Mouse (Mus musculus) liver, embryonic 13.5 days (tissue): Measurements from ENCODE around the gene Ldlr. TPM values are rescaled to one million over a fixed set of nuclear protein-coding genes. Genes with fewer than 3 reads are reported as not detected.

Source experiments
- ATAC-seq: fragments of 200-750 bp; cut with Nextera tagmentation; 2 replicates; pipeline ENCODE4 v1.8.0; 2017; ENCODE audit warnings: low read depth, mild to moderate bottlenecking, moderate number of reproducible peaks, moderate library complexity
- DNase-seq: peaks from one replicate; pipeline ENCODE4 v3.0.0; 2022
- H3K27ac ChIP-seq: fragments of 300-500 bp; sonication (generic); 2 replicates; pipeline ENCODE4 v1.5.1; 2015; ENCODE audit warnings: moderate library complexity, mild to moderate bottlenecking, inconsistent platforms
- H3K27me3 ChIP-seq: fragments of 300-500 bp; sonication (generic); 2 replicates; pipeline ENCODE4 v1.6.1; 2015; ENCODE audit warnings: mild to moderate bottlenecking, inconsistent platforms
- H3K36me3 ChIP-seq: fragments of 300-500 bp; sonication (generic); 2 replicates; pipeline ENCODE4 v1.6.1; 2015; ENCODE audit warnings: mild to moderate bottlenecking, inconsistent platforms
- H3K4me1 ChIP-seq: fragments of 300-500 bp; sonication (generic); replicated peaks from 2 replicates; pipeline ENCODE4 v1.6.1; 2015; ENCODE audit warnings: inconsistent platforms
- H3K4me2 ChIP-seq: fragments of 300-500 bp; sonication (generic); 2 replicates; pipeline ENCODE4 v1.6.1; 2015; ENCODE audit warnings: inconsistent platforms, mild to moderate bottlenecking, moderate library complexity
- H3K4me3 ChIP-seq: fragments of 300-500 bp; sonication (generic); replicated peaks from 2 replicates; pipeline ENCODE4 v1.5.1; 2015; ENCODE audit warnings: mild to moderate bottlenecking, inconsistent platforms
- H3K9ac ChIP-seq: fragments of 300-500 bp; sonication (generic); 2 replicates; pipeline ENCODE4 v1.6.1; 2015; ENCODE audit warnings: mild to moderate bottlenecking, inconsistent platforms
- H3K9me3 ChIP-seq: fragments of 300-500 bp; sonication (generic); replicated peaks from 2 replicates; pipeline ENCODE4 v1.6.1; 2016; ENCODE audit warnings: inconsistent platforms
- WGBS: fragments of 180-500 bp; shearing (Covaris S2); methylation state at CpG from one replicate; pipeline ENCODE4 v1.1.7; 2015; ENCODE audit not compliant: insufficient replicate concordance; 5-methylcytosine and 5-hydroxymethylcytosine counted together
- polyA plus RNA-seq: library from polyadenylated mRNA; unstranded; fragments of >200 nt; fragmentation: Nextera tagmentation; extraction: Ambion mirVana; gene quantifications from 2 replicates; pipeline ENCODE4 v1.2.1, GENCODE M21; 2015

Ldlr gene
- polyA plus RNA-seq, 1 experiment from 2014 or later, result 18.6 TPM

DNA sequence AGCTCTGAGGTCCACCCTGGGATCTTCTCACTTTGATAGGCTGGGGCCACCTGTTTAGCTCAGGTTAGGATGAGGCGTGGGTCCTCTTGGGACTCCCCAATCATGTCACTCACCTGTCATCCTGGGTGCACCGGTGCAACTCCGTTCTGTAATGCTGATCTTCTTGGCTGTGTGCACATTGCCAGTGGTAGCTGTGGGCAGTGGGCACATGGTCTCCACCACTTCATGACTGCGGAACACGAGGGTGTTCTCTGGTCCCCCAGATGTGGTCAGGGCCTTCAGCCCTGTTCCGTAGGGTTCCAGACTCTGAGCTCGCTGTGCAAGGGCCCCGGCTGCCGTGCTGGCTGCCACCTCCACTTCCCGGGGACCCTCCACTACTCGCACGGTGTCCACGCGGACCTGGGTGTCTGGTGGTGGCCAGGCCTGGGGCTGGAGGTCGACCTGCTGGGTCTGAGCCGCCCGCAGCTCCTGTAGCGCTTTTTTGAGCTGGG lies 71.1 kb downstream of the Ldlr start:
- no peak overlapping the region for H3K27ac ChIP-seq
- WGBS, result 82% methylated on average over 18 of the region's 18 CpGs
- ATAC-seq, result no peak
- no peak overlapping the region for H3K4me3 ChIP-seq
- DNase-seq, result no peak
- H3K9ac ChIP-seq, result no peak overlapping the region
- H3K4me2 ChIP-seq, result no peak overlapping the region
- peaks cover 33% of the 10 kb centered on the region for H3K36me3 ChIP-seq
- H3K27me3 ChIP-seq, result peaks cover 13% of the 10 kb centered on the region; the same call in 1 of the 2 replicates
- no peaks in the 10 kb centered on the region for H3K9me3 ChIP-seq
- H3K4me1 ChIP-seq, result peaks cover 39% of the 10 kb centered on the region

DNA sequence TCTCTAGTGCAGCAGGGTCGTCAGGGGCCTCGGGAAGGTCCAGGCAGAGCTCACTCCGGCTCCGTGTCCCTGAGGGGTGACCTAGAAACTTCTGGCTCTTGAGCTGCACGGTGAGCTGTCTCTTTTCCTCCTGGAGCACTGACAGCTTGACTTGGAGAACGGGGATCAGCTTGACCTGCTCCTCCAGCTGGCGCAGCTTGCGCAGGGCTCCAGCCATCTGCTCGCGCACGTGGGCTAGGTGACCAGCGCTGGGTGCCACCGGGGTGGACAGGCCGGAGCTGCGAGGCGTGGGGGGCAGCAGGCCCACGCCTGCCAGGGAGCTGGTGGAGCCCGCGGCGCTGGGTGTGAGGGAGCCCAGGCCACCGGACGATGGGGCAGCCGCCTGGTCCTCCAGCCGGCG lies 71.6 kb downstream of the Ldlr start:
- ATAC-seq (no peak), DNase-seq (no peak)
- H3K4me1 ChIP-seq, result peaks cover 43% of the 10 kb centered on the region
- H3K4me2 ChIP-seq, result no peak overlapping the region
- WGBS, result 87% methylated on average over 25 of the region's 25 CpGs
- no peak overlapping the region for H3K27ac ChIP-seq
- H3K9ac ChIP-seq, result no peak overlapping the region
- no peaks in the 10 kb centered on the region for H3K9me3 ChIP-seq
- no peak overlapping the region for H3K4me3 ChIP-seq
- peaks cover 33% of the 10 kb centered on the region for H3K36me3 ChIP-seq
- H3K27me3 ChIP-seq, result peaks cover 13% of the 10 kb centered on the region; the same call in 1 of the 2 replicates

DNA sequence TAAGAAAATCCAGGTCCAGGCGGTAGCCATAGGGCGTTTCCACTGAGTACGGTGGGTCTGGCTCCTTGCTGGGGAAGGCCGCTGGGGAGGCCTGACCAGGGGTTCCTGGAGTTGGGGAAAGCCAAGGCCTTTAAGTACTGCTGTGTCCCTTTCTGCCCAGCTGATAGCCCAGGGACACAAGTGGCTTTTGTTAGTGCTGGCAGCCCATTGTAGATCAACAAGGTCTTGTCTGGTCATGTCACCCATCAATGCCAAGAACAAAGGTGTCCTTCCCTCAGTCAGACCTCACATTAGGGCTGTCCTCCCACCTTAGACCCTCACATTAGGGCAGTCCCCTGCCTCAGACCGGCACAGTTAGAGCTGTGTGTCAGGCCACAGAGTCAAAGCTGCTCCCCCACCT lies 72.3 kb downstream of the Ldlr start:
- ATAC-seq (no peak), DNase-seq (no peak)
- Histone ChIP-seq H3K4me1 (peaks cover 43% of the 10 kb centered on the region), H3K27ac (no peak overlapping the region), H3K9ac (no peak overlapping the region), H3K4me3 (no peak overlapping the region), H3K9me3 (no peaks in the 10 kb centered on the region), H3K36me3 (peaks cover 33% of the 10 kb centered on the region), H3K27me3 (peaks cover 13% of the 10 kb centered on the region; the same call in 1 of the 2 replicates), H3K4me2 (no peak overlapping the region)
- 79% methylated on average over 5 of the region's 5 CpGs for WGBS

GRCm38 (mm10) chr9:21796259-21796658 lies 73.0 kb downstream of the Ldlr start:
- Histone ChIP-seq H3K4me1 (peaks cover 43% of the 10 kb centered on the region), H3K4me3 (no peak overlapping the region; the same call in 1 of the 2 replicates), H3K36me3 (peaks cover 33% of the 10 kb centered on the region), H3K9me3 (no peaks in the 10 kb centered on the region), H3K27me3 (peaks cover 13% of the 10 kb centered on the region; the same call in 1 of the 2 replicates), H3K9ac (no peak overlapping the region), H3K4me2 (peak overlapping the region; percentile 77), H3K27ac (peak overlapping the region; percentile 12; the same call in 1 of the 2 replicates)
- DNase-seq, result no peak
- 37% methylated on average over 3 of the region's 3 CpGs for WGBS
- no peak for ATAC-seq

GRCm38 (mm10) chr9:21796919-21797318 lies 73.6 kb downstream of the Ldlr start:
- H3K36me3 ChIP-seq, result peaks cover 33% of the 10 kb centered on the region

DNA sequence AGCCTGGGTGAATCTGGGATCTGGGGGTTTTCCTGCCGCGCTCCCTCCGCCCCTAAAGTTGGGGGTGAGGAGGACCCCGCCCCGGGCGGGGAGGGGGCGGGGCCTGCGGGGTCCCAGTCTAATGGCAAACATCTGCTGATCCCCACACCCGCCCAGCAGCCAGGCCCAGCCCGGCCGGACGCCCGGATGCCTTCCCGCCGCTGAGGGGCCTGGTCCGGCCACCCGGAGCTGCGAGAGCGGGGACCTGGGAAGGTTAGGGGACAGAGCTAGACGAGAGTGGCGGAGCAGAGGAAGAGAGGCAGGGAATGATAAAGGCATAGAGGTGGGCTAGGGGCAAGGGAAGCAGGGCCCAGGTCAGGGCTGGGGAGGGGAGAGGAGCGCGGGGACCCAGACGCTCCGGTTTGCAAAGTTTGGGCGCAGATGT lies 74.7 kb downstream of the Ldlr start:
- ATAC-seq, result peak; percentile 37
- Histone ChIP-seq H3K9ac (peak overlapping the region; percentile 65), H3K27me3 (peaks cover 13% of the 10 kb centered on the region; the same call in 1 of the 2 replicates), H3K36me3 (peaks cover 26% of the 10 kb centered on the region), H3K4me3 (peak overlapping the region; percentile 67), H3K9me3 (no peaks in the 10 kb centered on the region), H3K4me1 (peaks cover 38% of the 10 kb centered on the region), H3K4me2 (peak overlapping the region; percentile 77), H3K27ac (peak overlapping the region; percentile 60; the same call in 1 of the 2 replicates)
- under 1% methylated on average over 26 of the region's 26 CpGs for WGBS
- peak; percentile 30 for DNase-seq

More at GRCm38 (mm10) chr9:21796919-21797318, 73.6 kb downstream of the Ldlr start:
- peak overlapping the region; percentile 77 for H3K4me2 ChIP-seq
- DNase-seq, result no peak
- H3K9me3 ChIP-seq, result no peaks in the 10 kb centered on the region
- 59% methylated on average over 3 of the region's 3 CpGs for WGBS
- peaks cover 43% of the 10 kb centered on the region for H3K4me1 ChIP-seq
- peaks cover 13% of the 10 kb centered on the region; the same call in 1 of the 2 replicates for H3K27me3 ChIP-seq
- H3K27ac ChIP-seq, result peak overlapping the region; percentile 12; the same call in 1 of the 2 replicates
- H3K9ac ChIP-seq, result 0 out of 2 replicates have a peak overlapping the region, but pooled peaks have one; percentile 65
- no peak for ATAC-seq
- peak overlapping the region; percentile 67; the same call in 1 of the 2 replicates for H3K4me3 ChIP-seq

GRCm38 (mm10) chr9:21798345-21799009 lies 75.2 kb downstream of the Ldlr start, which contains the start of gene Kank2:
Gene Kank2 (minus strand): TSS chr9:21798744.
- Histone ChIP-seq H3K36me3 (peaks cover 22% of the 10 kb centered on the region), H3K9ac (peak within 1 kb of the TSS; percentile 65), H3K4me1 (peaks cover 37% of the 10 kb centered on the region), H3K9me3 (no peaks in the 10 kb centered on the region), H3K27me3 (peaks cover 13% of the 10 kb centered on the region; the same call in 1 of the 2 replicates), H3K4me3 (peak within 1 kb of the TSS; percentile 67), H3K4me2 (peak within 1 kb of the TSS; percentile 77), H3K27ac (peak within 1 kb of the TSS; percentile 60)
- WGBS, result under 1% methylated on average over 52 of the region's 52 CpGs
- ATAC-seq, result peak; percentile 76
- DNase-seq, result peak; percentile 72

GRCm38 (mm10) chr9:21799010-21799350 lies 75.7 kb downstream of the Ldlr start:
- peaks cover 37% of the 10 kb centered on the region for H3K4me1 ChIP-seq
- H3K27me3 ChIP-seq, result peaks cover 13% of the 10 kb centered on the region; the same call in 1 of the 2 replicates
- no peaks in the 10 kb centered on the region for H3K9me3 ChIP-seq
- peak overlapping the region; percentile 67 for H3K4me3 ChIP-seq
- no peak for DNase-seq
- peak overlapping the region; percentile 77 for H3K4me2 ChIP-seq
- peaks cover 17% of the 10 kb centered on the region for H3K36me3 ChIP-seq
- peak overlapping the region; percentile 60; the same call in 1 of the 2 replicates for H3K27ac ChIP-seq
- ATAC-seq, result peak; percentile 42
- WGBS, result 44% methylated on average over 3 of the region's 3 CpGs
- no peak overlapping the region for H3K9ac ChIP-seq

Other genes starting within 250 kb of the Ldlr start
- 36.9 and 38.5 TPM in 2 replicates for gene Tmed1, start 213.2 kb upstream of the Ldlr start, polyA plus RNA-seq
- 3.5 and 4.1 TPM in 2 replicates for gene AB124611, start 197.3 kb upstream of the Ldlr start, polyA plus RNA-seq
- 15.5 and 16.9 TPM in 2 replicates for gene Carm1, start 176.6 kb upstream of the Ldlr start, polyA plus RNA-seq
- 17.7 and 21.5 TPM in 2 replicates for gene Timm29, start 130.8 kb upstream of the Ldlr start, polyA plus RNA-seq
- 8.8 and 10.2 TPM in 2 replicates for gene Yipf2, start 130.7 kb upstream of the Ldlr start, polyA plus RNA-seq
- gene Smarca4, start 107.3 kb upstream of the Ldlr start, polyA plus RNA-seq, result 26.5 and 29.5 TPM in 2 replicates
- gene Spc24, start 36.8 kb downstream of the Ldlr start, polyA plus RNA-seq, result 86.3 and 91.5 TPM in 2 replicates
- gene Kank2, start 75.3 kb downstream of the Ldlr start, polyA plus RNA-seq, result 2.6 and 3.4 TPM in 2 replicates
- 15.5 and 16.1 TPM in 2 replicates for gene Angptl8, start 112.0 kb downstream of the Ldlr start, polyA plus RNA-seq
- 3.9 and 4.1 TPM in 2 replicates for gene Dock6, start 129.2 kb downstream of the Ldlr start, polyA plus RNA-seq
- gene Rab3d, start 194.7 kb downstream of the Ldlr start, polyA plus RNA-seq, result 6.6 and 8.4 TPM in 2 replicates
- gene Ccdc159, start 204.0 kb downstream of the Ldlr start, polyA plus RNA-seq, result 1.0 and 1.2 TPM in 2 replicates
- gene Tmem205, start 204.1 kb downstream of the Ldlr start, polyA plus RNA-seq, result 49.5 and 57.2 TPM in 2 replicates
- 0.99 and 1.4 TPM in 2 replicates for gene Plppr2, start 213.6 kb downstream of the Ldlr start, polyA plus RNA-seq
- gene Swsap1, start 232.3 kb downstream of the Ldlr start, polyA plus RNA-seq, result 2.1 and 2.6 TPM in 2 replicates
- 143 and 144 TPM in 2 replicates for gene Epor, start 240.0 kb downstream of the Ldlr start, polyA plus RNA-seq